Mouse (Mus musculus) bone marrow macrophage, adult 2 months (primary cell): ENCODE measurements around the gene Ralgds. TPM values are rescaled to one million over a fixed set of nuclear protein-coding genes. Genes with fewer than 3 reads are reported as not detected.

Experiments used
- H3K27ac ChIP-seq: 2 replicates; pipeline ENCODE4 v1.5.1; 2012; ENCODE audit warnings: low read depth, low read length; ENCODE audit not compliant: insufficient read depth
- H3K4me1 ChIP-seq: 2 replicates; pipeline ENCODE4 v1.6.1; 2012; ENCODE audit warnings: low read length; ENCODE audit not compliant: control insufficient read depth, insufficient read depth
- H3K4me3 ChIP-seq: 2 replicates; pipeline ENCODE4 v1.5.1; 2012; ENCODE audit warnings: mild to moderate bottlenecking, low read length, moderate library complexity; ENCODE audit not compliant: insufficient read depth
- CTCF ChIP-seq: IDR thresholded peaks from 2 replicates; pipeline ENCODE4 v1.5.1; 2012; ENCODE audit warnings: low read depth, mild to moderate bottlenecking, low read length, moderate library complexity
- POLR2A ChIP-seq: IDR thresholded peaks from 2 replicates; pipeline ENCODE4 v1.6.1; 2012; ENCODE audit warnings: mild to moderate bottlenecking, low read depth, low read length, borderline replicate concordance
- polyA plus RNA-seq: library from polyadenylated mRNA; stranded (reverse); fragments of >200 nt; gene quantifications from 2 replicates; pipeline ENCODE4 v1.2.4, GENCODE M21; 2012; ENCODE audit not compliant: missing spikeins, insufficient read depth, insufficient read length

The Ralgds gene
- polyA plus RNA-seq, 1 experiment: 37.0 TPM

GRCm38 (mm10) chr2:28563830-28564229 is 50.9 kb downstream of the Ralgds start:
- Histone ChIP-seq H3K27ac (no peak overlapping the region), H3K4me3 (no peak overlapping the region)
- TF ChIP-seq CTCF (no peak), POLR2A (no peak)

GRCm38 (mm10) chr2:28564380-28564779 is 51.5 kb downstream of the Ralgds start:
- TF ChIP-seq POLR2A: no peak
- Histone ChIP-seq H3K4me1 (no peaks in the 10 kb centered on the region), H3K4me3 (no peak overlapping the region), H3K27ac (no peak overlapping the region)

More at GRCm38 (mm10) chr2:28563830-28564229, 50.9 kb downstream of the Ralgds start:
- H3K4me1 ChIP-seq: no peaks in the 10 kb centered on the region

GRCm38 (mm10) chr2:28566545-28566944 is 53.6 kb downstream of the Ralgds start:
- Histone ChIP-seq H3K4me1 (no peaks in the 10 kb centered on the region), H3K27ac (no peak overlapping the region), H3K4me3 (no peak overlapping the region)
- TF ChIP-seq CTCF (no peak), POLR2A (no peak)

GRCm38 (mm10) chr2:28569903-28570302 is 57.0 kb downstream of the Ralgds start:
- Histone ChIP-seq H3K27ac (no peak overlapping the region), H3K4me1 (no peaks in the 10 kb centered on the region), H3K4me3 (no peak overlapping the region)
- TF ChIP-seq POLR2A (no peak), CTCF (no peak)

- Histone ChIP-seq H3K4me1 (no peaks in the 10 kb centered on the region), H3K4me3 (no peak overlapping the region), H3K27ac (no peak overlapping the region)
- TF ChIP-seq CTCF (no peak), POLR2A (no peak)
Measured at GRCm38 (mm10) chr2:28575341-28575740, 62.4 kb downstream of the Ralgds start.

- no peak overlapping the region for H3K4me3 ChIP-seq
- no peak for TF ChIP-seq CTCF
- no peak for TF ChIP-seq POLR2A
- H3K4me1 ChIP-seq: no peaks in the 10 kb centered on the region
- no peak overlapping the region for H3K27ac ChIP-seq
Measured at GRCm38 (mm10) chr2:28576815-28577214, 63.9 kb downstream of the Ralgds start.

- Histone ChIP-seq H3K4me3 (no peak overlapping the region), H3K27ac (no peak overlapping the region), H3K4me1 (no peaks in the 10 kb centered on the region)
- TF ChIP-seq POLR2A (no peak), CTCF (peak; percentile 45)
Measured at GRCm38 (mm10) chr2:28578003-28578402, 65.1 kb downstream of the Ralgds start.

GRCm38 (mm10) chr2:28582647-28583353 is 69.9 kb downstream of the Ralgds start:
- TF ChIP-seq POLR2A (no peak), CTCF (no peak)
- Histone ChIP-seq H3K27ac (peak overlapping the region; percentile 77), H3K4me1 (peaks cover 3% of the 10 kb centered on the region; the same call in 1 of the 2 replicates), H3K4me3 (peak overlapping the region; percentile 98)

GRCm38 (mm10) chr2:28583651-28584050 is 70.7 kb downstream of the Ralgds start, which contains the start of gene Gtf3c5:
Gene Gtf3c5, minus strand, starts transcription at chr2:28583751.
- Histone ChIP-seq H3K4me3 (peak within 1 kb of the TSS; percentile 98), H3K4me1 (peaks cover 10% of the 10 kb centered on the region), H3K27ac (peak within 1 kb of the TSS; percentile 77)
- TF ChIP-seq CTCF (no peak), POLR2A (no peak)

- H3K4me1 ChIP-seq: peaks cover 12% of the 10 kb centered on the region
- H3K27ac ChIP-seq: no peak overlapping the region
- no peak for TF ChIP-seq POLR2A
- TF ChIP-seq CTCF: peak; percentile 100
- no peak overlapping the region for H3K4me3 ChIP-seq
Measured at GRCm38 (mm10) chr2:28585043-28585571, 72.2 kb downstream of the Ralgds start.
